Mouse (Mus musculus) neutrophil, adult 5-6 weeks (primary cell): ENCODE data around the gene Ngfr. TPM values are rescaled to one million over a fixed set of nuclear protein-coding genes. Genes with fewer than 3 reads are reported as not detected.
A peak's percentile ranks its signal among the peaks of the same experiment; 100 is the strongest.
"Not testable (repeated sequence)": the region's sequence is repeated elsewhere in the genome, so short reads cannot be mapped to it uniquely, and the experiment has no call there.

Source experiments
- ATAC-seq: fragments of 151-379, 151-347 bp; 2 replicates; pipeline ENCODE4 v1.8.0; 2017; ENCODE audit warnings: mild to moderate bottlenecking, moderate TSS enrichment; ENCODE audit not compliant: insufficient number of reproducible peaks, poor library complexity, low FRiP score, severe bottlenecking; ENCODE audit errors: extremely low read depth
- total RNA-seq: library from RNA; stranded (forward); fragments of 200-1000 nt; gene quantifications from 2 replicates; pipeline ENCODE4 v1.2.3, GENCODE M21; 2017

Gene Ngfr
- total RNA-seq, result 2.6 and 3.4 TPM in 2 replicates

- ATAC-seq, result peak; percentile 57
Measured at GRCm38 (mm10) chr11:95587423-95587951, at the start of gene Ngfr. Gene Ngfr, minus strand, starts transcription at chr11:95587735.

- no peak for ATAC-seq
Measured at GRCm38 (mm10) chr11:95635030-95635429, 47.5 kb upstream of the Ngfr start.

GRCm38 (mm10) chr11:95633512-95634000 is 46.0 kb upstream of the Ngfr start:
- no peak for ATAC-seq

- ATAC-seq, result no peak; the same call in 1 of the 2 replicates
Measured at GRCm38 (mm10) chr11:95632474-95632873, 44.9 kb upstream of the Ngfr start.

GRCm38 (mm10) chr11:95631301-95631700 is 43.8 kb upstream of the Ngfr start:
- no peak for ATAC-seq

- ATAC-seq, result no peak
Measured at GRCm38 (mm10) chr11:95630558-95630957, 43.0 kb upstream of the Ngfr start.

- no peak for ATAC-seq
Measured at GRCm38 (mm10) chr11:95622426-95622825, 34.9 kb upstream of the Ngfr start.

- no peak for ATAC-seq
Measured at GRCm38 (mm10) chr11:95621541-95622130, 34.1 kb upstream of the Ngfr start.

- ATAC-seq, result no peak
Measured at GRCm38 (mm10) chr11:95621010-95621409, 33.5 kb upstream of the Ngfr start.

GRCm38 (mm10) chr11:95619886-95620444 is 32.4 kb upstream of the Ngfr start:
- no peak for ATAC-seq

- no peak for ATAC-seq
Measured at GRCm38 (mm10) chr11:95619081-95619480, 31.5 kb upstream of the Ngfr start.

- no peak for ATAC-seq
Measured at GRCm38 (mm10) chr11:95617785-95618465, 30.4 kb upstream of the Ngfr start.

- ATAC-seq, result no peak
Measured at GRCm38 (mm10) chr11:95614739-95615138, 27.2 kb upstream of the Ngfr start.

GRCm38 (mm10) chr11:95611283-95611682 is 23.7 kb upstream of the Ngfr start:
- no peak for ATAC-seq

- no peak for ATAC-seq
Measured at GRCm38 (mm10) chr11:95610391-95610902, 22.9 kb upstream of the Ngfr start.

- no peak for ATAC-seq
Measured at GRCm38 (mm10) chr11:95609924-95610323, 22.4 kb upstream of the Ngfr start.

- ATAC-seq, result not testable (repeated sequence)
Measured at GRCm38 (mm10) chr11:95607286-95607685, 19.8 kb upstream of the Ngfr start.

- no peak for ATAC-seq
Measured at GRCm38 (mm10) chr11:95598214-95599062, 10.9 kb upstream of the Ngfr start.

GRCm38 (mm10) chr11:95597741-95598140 is 10.2 kb upstream of the Ngfr start:
- ATAC-seq, result no peak
